8 mouse cellular contexts compared by ENCODE assay signal in the genomic region with DNA sequence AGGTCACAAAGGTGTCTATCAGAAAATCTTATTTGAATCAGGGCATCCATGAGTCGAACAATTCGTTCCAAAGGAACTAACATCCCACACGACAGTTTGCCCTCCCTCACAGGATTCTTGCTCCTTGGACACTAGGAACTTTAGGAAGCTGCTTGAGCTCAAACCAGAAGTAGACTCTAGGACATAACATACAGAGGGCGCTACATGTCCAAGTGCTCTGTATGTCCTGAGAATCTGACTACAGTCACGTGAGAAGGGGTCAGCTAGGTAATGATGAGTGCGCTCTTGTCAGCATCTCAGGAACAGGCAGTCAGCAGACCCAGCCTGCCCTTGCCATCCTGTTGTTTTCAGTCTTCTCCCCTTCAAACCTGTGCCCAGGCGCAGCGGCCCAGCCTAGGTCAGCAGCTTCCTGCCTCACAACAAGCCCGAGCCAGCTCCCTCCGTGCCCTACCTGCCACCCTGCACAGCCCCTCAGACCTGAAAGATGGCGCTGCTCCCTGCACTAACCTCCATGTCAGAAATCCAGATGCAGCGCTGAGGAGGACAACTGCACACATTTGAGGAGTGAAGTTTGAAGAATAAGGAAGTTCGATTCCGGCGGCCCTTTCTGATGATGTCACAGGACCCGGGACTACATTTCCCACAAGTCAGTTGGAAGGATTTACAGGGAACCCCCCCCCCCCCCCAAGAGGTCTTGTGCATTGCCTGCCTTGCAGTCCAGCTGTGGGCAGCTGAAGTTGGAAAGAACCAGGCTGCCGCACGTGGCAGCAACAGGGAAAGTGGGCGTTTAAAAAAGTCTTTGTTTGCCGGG. TPM values are rescaled to one million over a fixed set of nuclear protein-coding genes. Genes with fewer than 3 reads are reported as not detected.
DNase-seq lines count a peak whose midpoint lies in the region; ATAC-seq and TF ChIP-seq lines count a peak whose summit lies in the region.

A gene (minus strand): TSS at position 642 of the 811 bp plus-strand sequence.

- peak within 1 kb of the TSS; percentile 66 for H3K4me2 ChIP-seq in hindbrain, embryonic 13.5 days

- H3K9me3 ChIP-seq in hindbrain, embryonic 13.5 days: no peaks in the 10 kb centered on the region

- 3% methylated on average over 20 of the region's 20 CpGs for WGBS in hindbrain, embryonic 13.5 days

- no peak for TF ChIP-seq CTCF in Patski (IDR thresholded peaks at IDR 0.05)

- H3K36me3 ChIP-seq in hindbrain, embryonic 13.5 days: peaks cover 3% of the 10 kb centered on the region; the same call in 1 of the 2 replicates

- CTCF ChIA-PET in Patski (lab: Charles Lee): interaction anchor here (0.6 to 1.3 kb wide), 2 partner anchors 28 to 240 kb away, joined by 3 read pairs; a partner anchor contains a TSS

- no peaks in the 10 kb centered on the region for H3K27me3 ChIP-seq in Patski
- H3K27me3 ChIP-seq in hindbrain, embryonic 13.5 days: no peaks in the 10 kb centered on the region

- peaks cover 6% of the 10 kb centered on the region for H3K4me1 ChIP-seq in hindbrain, embryonic 13.5 days (replicated peaks)

- H3K27ac ChIP-seq in hindbrain, embryonic 13.5 days: peak within 1 kb of the TSS; percentile 64; the same call in 1 of the 2 replicates

- in situ Hi-C loops in Patski (cut with MboI; ENCODE audit: low pct_unique_long_range_greater_than_20kb): no loop called here

- peak; percentile 71 for ATAC-seq in Patski
- ATAC-seq in hindbrain, embryonic 13.5 days (ENCODE audit: low FRiP score): peak; percentile 98

- peak; percentile 48 for DNase-seq in Patski (ENCODE audit: low read depth, low spot score)
- DNase-seq in cerebellum, postnatal 14 days: peak; percentile 92 to 93
- DNase-seq in frontal cortex, postnatal 14 days (ENCODE audit: low spot score in 2 of 2): peak; percentile 74 to 82
- DNase-seq in layer of hippocampus, postnatal 25 days (ENCODE audit: extremely low spot score in 1 of 2, low spot score in 1 of 2): peak; percentile 70 to 88
- peak; percentile 93 for DNase-seq in lung, postnatal 25 days (ENCODE audit: low spot score)
- DNase-seq in retina, embryonic 14.5 days (ENCODE audit: low spot score): peak; percentile 88
- peak; percentile 93 for DNase-seq in thymus, postnatal 4 days

- POLR2A ChIA-PET in Patski (lab: Charles Lee): interaction anchor here (0.6 kb wide), 1 partner anchor 101 kb away, joined by 4 read pairs; no protein-coding TSS in a partner anchor

- H3K9ac ChIP-seq in hindbrain, embryonic 13.5 days: peak within 1 kb of the TSS; percentile 80

- peak within 1 kb of the TSS; percentile 75 for H3K4me3 ChIP-seq in hindbrain, embryonic 13.5 days

RNA-seq across cellular contexts. Expression of the gene that starts here (rescaled TPM):
- 7.5 TPM for polyA plus RNA-seq in Patski (2021)
- polyA plus RNA-seq in hindbrain, embryonic 13.5 days (2015; fragmentation: Nextera tagmentation; extraction: Ambion mirVana): 4.1 and 4.5 TPM in 2 replicates
- total RNA-seq in layer of hippocampus, postnatal 25 days (2021): 1 to 10 TPM; 8.6 to 8.7 TPM

Comparison
In these comparisons a context has a peak if more than half of its experiments do, and no peak if none do; other contexts are left out.
1. Peak in every context shown above with its lines: DNase-seq, ATAC-seq, H3K4me3 ChIP-seq and H3K27ac ChIP-seq.